Mouse (Mus musculus): ENCODE data around the gene Gm595.

Gm595 gene

GRCm38 (mm10) chrX:48877613-48878012 lies at the start of gene Gm595:
Gene Gm595, minus strand, starts transcription at chrX:48877713.
- DNase-seq (ENCODE audit: low spot score in 2 of 2) = no peak

GRCm38 (mm10) chrX:48908421-48908820 lies 30.9 kb upstream of the Gm595 start:
- DNase-seq (ENCODE audit: low spot score in 2 of 2) = no peak

- no peak for DNase-seq (ENCODE audit: low spot score in 2 of 2)
Observed at GRCm38 (mm10) chrX:48903744-48904143, 26.2 kb upstream of the Gm595 start.

GRCm38 (mm10) chrX:48899555-48899954 lies 22.0 kb upstream of the Gm595 start:
- no peak for DNase-seq (ENCODE audit: low spot score in 2 of 2)

GRCm38 (mm10) chrX:48896803-48897202 lies 19.3 kb upstream of the Gm595 start:
- DNase-seq (ENCODE audit: low spot score in 2 of 2) = no peak

- no peak for DNase-seq (ENCODE audit: low spot score in 2 of 2)
Observed at GRCm38 (mm10) chrX:48893946-48894345, 16.4 kb upstream of the Gm595 start.

GRCm38 (mm10) chrX:48890259-48890658 lies 12.7 kb upstream of the Gm595 start:
- DNase-seq (ENCODE audit: low spot score in 2 of 2) = no peak

- no peak for DNase-seq (ENCODE audit: low spot score in 2 of 2)
Observed at GRCm38 (mm10) chrX:48884615-48885014, 7.1 kb upstream of the Gm595 start.

All from frontal cortex, postnatal 25 days (tissue).